Mouse (Mus musculus) thymus, postnatal 0 days (tissue): ENCODE data around the gene Ifi203. TPM values are rescaled to one million over a fixed set of nuclear protein-coding genes. Genes with fewer than 3 reads are reported as not detected.
"Not testable (repeated sequence)": the region's sequence is repeated elsewhere in the genome, so short reads cannot be mapped to it uniquely, and the experiment has no call there.

Experiments used
- DNase-seq: peaks from one replicate; pipeline ENCODE4 v3.0.0-alpha.2; 2015; ENCODE audit warnings: low spot score
- polyA plus RNA-seq: library from polyadenylated mRNA; unstranded; fragments of >200 nt; fragmentation: Nextera tagmentation; extraction: Ambion mirVana; gene quantifications from 2 replicates; pipeline ENCODE4 v1.2.1, GENCODE M21; 2015

Ifi203 gene
- 43.8 and 44.3 TPM in 2 replicates for polyA plus RNA-seq

DNA sequence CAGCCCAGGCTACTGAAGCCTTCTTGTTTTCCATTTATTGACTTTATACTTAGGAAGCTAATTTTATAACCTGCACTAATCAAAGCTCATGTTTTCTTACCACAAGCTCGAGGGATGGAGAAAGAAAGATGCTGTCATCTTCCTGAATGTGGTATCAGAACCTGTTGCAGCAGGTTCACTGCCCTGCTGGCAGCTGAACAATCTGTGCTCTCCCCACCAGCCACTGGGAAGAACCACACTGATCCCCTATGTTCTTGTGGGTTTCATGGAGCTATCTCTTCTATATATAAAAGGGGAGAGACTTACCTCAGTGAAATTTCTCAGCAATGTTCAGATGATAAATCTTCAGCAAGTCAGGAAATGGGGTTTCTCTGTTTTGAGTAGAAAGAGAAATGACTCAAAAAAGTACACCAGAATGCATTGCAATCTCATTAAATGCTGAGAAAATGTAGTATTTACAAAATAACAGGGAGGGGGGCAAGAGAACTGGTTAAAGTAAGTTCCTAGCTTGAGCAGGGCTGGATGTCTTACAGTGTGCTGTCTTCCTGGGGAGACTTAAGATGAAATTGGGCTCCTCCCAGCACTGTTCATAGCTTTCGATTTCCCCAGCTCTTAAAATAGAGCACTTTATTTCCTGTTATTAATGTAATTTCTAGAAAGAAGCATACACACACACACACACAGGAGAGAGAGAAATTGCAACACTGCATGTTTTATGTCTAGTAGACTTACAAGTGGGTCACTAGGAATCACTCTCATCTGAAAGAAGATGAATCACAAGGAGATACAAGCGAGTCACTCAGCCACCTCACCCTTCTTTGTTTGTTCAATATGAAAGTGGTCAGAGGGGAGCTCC is at the start of gene Ifi203, which contains the start of gene Mndal:
Gene Ifi203, minus strand, starts transcription at position 749 of the 856 bp plus-strand sequence.
Gene Mndal, minus strand, starts transcription at position 568 of the 856 bp plus-strand sequence.
- not testable (repeated sequence) for DNase-seq

DNA sequence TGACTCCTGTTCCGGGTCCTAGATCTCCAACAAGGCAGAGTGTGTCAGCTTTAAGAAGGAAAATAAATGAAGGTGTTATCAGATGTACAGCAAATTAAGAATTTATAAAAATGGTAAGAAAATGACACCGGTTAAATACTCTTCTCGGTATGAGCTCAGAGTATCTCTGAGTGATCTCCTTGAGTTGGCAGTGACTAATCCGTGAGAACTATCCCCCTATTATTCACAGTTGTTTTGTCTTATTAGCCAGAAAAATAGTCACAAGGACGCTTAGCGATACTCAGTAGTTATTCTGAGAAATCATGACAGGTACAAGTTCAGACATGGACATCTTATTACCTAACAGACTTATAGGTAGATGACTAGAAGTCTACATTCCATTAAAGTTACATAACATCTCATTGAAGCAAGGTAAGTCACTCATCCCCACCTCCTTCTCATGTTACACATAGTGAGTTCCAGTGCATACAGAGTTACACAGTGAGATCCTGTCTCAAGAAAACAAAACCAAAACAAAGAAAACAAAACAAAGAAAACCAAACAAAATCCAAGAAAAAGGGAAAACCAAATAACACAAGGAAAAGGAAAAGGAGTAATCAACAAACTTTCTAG is 40.3 kb upstream of the Ifi203 start, which contains the start of gene Ifi202b:
Gene Ifi202b, minus strand, starts transcription at position 51 of the 612 bp plus-strand sequence.
- DNase-seq, result not testable (repeated sequence)

DNA sequence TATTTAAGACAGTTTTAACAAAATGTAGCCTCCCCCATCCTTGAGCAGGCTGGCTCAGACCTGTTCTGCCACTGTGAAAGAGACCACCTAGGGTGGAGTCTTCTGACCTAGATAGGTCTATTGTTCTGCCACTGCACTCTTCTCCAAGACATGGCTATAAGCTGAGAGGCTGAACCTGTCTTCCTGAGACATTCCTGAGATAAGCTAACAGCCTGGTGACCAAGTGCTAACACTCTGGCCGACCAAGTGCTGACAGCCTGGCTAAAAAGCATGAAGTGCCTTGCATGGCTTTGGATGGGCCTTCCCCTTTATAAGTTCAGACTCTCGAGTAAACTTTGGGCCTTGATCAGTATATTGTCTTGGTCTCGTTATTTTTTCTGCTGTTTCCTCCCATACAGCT is 38.6 kb upstream of the Ifi203 start:
- DNase-seq, result not testable (repeated sequence)

GRCm38 (mm10) chr1:173977622-173978021 is 35.1 kb upstream of the Ifi203 start:
- DNase-seq, result no peak

- DNase-seq, result no peak
Observed at GRCm38 (mm10) chr1:173973111-173973510, 30.6 kb upstream of the Ifi203 start.

DNA sequence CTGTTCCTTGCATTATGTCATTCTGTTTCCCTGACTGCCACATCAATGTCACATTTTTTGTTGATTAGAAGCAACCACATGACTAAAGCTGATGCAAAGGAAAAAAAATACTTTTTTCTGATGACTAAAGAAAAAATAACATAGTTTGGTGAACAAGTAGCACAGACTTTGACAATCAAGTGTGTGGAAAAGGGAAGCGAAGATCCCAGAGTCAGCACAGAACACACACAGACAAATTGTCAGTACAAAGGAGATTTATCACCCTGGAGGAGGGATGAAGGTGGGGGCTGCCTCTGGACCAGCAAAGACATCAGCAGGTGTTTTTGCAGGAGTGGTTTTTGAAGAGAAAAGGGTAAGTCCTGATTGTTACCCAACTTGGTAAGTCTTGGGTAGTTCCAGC is 19.0 kb upstream of the Ifi203 start:
- not testable (repeated sequence) for DNase-seq

DNA sequence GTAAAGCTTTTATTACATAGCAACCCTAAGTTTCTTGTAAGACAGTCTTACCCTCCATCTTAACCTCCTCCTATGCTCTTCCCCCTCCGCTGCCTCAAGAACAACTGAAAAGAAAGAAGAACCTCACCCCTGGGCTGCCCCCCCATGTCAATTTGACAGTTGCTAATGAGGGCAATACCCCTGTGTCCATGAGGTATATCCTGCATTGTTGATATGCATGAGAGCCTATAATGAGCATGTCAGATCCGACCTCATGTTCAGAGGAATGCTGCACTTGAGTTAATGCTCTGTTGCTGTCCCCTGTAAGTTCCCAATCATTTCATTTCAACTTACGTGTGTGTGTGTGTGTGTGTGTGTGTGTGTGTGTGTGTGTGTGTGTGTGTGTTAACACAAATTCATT is 17.5 kb upstream of the Ifi203 start:
- DNase-seq, result not testable (repeated sequence)

DNA sequence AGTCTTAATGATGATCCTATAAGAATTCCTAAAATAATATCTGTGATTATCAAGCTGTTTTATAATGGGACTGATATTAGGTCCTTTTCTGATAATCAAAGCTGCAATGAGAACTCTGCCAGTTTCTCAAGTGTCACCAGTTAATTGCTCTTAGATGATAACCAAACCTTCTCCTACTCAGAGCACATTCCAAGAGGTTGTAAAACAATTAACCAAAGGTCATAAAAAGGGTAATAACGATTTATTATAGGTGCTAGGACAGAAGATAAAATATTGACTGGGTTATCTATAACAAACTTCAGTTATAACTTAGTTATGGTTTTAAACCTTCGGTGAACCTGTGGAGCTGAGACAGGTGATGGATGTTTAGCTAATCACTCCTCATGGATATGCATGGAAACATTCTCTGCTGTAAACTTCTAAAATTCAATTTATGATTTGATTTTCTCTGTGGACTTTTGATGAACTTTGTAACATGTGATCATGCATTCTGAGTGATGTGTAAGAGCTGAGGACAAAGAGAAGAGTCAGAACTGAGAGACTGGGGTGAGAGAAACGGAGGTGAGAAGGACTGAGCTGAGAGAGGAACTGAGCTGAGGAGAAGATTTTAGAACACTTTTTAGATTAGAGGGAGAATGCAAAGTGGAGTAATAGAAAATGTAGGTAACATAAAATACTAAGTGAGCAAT is 13.5 kb upstream of the Ifi203 start:
- DNase-seq, result not testable (repeated sequence)

DNA sequence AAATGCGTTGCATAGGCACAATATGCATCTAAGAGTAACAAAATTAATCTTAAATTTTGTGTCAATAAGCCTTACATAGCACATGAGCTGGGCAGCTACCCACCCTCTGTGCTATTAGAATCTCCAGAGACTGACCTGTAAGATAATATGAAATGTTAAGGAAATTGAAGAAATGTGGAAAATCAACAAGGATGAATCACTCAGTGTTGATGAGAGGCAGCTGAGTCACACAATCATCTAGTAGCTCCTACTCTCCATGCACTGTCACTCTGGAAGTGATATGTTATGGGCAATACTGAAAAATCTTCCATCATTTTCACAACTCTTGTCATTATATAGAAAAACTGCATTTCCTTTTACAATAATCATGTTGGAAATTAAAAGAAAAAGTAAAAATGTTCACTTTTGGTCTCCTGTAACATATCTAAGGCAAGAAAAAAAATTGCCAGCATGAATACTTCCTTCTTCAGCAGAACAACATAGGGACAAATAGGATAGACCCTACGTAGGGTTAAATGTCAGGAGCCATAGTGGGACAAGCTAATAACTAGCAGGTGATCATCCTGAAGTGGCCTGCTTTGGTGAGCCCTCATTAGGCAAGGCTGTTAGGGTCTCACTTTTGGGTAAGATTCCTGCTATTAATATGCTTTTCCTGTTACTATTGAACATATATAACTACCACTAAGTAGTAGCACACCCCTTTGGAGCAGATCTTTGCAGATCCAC is 12.8 kb upstream of the Ifi203 start:
- DNase-seq, result no peak

DNA sequence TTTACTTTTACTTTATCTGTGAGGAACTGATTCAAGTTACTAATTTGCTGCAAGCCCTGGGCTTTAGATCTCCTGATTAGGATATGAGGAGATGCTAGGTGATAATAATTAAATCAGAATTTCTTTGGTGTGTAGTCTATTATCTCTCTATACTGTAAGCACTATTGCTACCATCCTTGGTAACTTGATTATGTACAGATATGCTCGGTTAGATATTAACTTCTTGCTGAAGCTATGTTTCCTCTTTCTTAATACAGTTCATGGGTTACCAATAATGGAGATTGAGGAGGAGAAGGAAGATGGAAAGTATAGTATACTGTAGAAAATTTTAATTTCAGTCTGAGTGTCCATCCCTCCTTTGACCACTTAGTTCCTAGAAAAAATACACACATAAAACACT is 11.1 kb upstream of the Ifi203 start:
- DNase-seq, result no peak

DNA sequence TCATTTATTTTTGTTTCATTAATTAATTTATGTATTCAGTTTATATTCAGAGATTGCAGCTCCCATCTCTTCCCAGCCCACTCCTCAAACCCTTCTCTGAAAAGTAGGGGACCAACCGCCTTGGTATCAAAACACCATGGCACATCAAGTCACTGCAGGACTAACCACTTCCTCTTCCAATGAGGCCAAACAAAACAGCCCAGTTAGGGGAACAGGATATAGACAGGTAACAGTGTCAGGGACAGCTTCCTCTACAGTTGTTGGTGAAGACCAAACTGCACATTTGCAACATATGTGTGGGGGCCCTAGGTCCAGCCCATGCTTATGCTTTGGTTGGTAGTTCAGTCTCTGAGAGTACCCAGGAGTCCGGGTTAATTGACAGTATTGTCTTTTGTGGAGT is 6.6 kb upstream of the Ifi203 start:
- peak; percentile 49 for DNase-seq

DNA sequence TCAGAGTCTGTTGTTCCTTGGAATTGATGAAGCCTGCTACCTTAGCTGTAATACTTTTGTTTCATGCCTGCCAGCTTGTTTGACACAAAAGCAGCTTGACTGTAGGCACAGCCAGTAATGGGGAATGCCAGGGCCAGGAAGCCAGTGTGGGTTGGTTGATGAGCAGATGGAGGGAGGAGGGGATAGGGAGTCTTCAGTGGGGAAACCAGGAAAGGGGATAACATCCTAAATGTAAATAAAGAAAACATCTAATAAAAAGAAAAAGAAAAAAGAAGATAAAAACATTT is 251 bp upstream of the Ifi203 start:
- not testable (repeated sequence) for DNase-seq

- not testable (repeated sequence) for DNase-seq
Observed at GRCm38 (mm10) chr1:173941522-173941921, 950 bp downstream of the Ifi203 start.

DNA sequence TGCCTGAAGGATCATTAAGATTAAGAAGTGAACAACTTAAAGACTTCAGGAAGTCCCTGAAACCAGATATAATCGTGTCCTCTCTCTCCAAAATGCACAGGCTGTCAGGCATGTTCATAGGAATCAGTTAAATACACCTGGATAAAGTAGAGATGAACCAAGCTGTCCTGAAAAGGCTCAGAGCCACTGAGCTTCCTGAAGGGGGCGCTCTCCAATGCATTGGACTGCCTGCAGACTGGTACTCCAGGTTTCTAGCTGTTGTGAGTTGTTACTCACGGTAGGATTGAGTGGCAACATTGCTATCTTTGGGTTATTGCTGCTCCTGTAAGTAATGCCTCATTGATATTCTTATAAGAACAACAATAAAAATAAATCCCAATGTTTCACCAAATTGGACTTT is 23.2 kb downstream of the Ifi203 start:
- DNase-seq, result not testable (repeated sequence)

- no peak for DNase-seq
Observed at GRCm38 (mm10) chr1:173914559-173914958, 27.9 kb downstream of the Ifi203 start.

GRCm38 (mm10) chr1:173913256-173913791 is 29.1 kb downstream of the Ifi203 start:
- not testable (repeated sequence) for DNase-seq

- not testable (repeated sequence) for DNase-seq
Observed at GRCm38 (mm10) chr1:173912548-173913255, 29.8 kb downstream of the Ifi203 start, which contains the start of gene Ifi211. TSS of gene Ifi211 (minus strand) at chr1:173913046.

DNA sequence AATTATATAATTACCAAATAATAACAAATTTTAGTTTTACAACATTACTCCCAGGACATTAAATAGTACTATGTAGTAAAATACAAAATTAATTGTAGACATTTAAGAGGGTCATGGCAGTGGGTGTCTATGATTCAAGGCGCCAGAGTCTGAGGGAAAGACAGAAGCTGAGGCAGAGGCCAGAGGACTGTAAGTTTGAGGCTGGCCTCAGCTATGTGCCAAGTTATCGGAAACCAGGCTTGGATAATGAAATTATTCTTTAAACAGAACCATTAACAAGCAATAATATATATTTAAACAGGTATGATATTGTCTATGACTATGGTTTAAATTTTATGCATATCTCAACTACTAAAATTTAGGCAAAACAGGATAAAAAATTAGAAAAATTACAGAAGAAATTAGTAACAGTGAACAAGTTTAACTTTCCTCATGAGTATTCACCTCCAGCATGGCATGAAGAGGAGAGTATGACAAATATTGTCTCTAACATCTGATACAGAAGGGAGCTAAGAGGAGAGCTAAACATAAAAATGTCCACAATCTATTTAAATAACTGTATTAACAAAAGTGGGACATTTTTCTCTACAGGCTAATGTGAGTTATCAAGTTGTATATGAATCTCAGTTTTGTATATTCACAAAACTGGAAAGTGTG is 30.5 kb downstream of the Ifi203 start:
- no peak for DNase-seq

GRCm38 (mm10) chr1:173908390-173908789 is 34.1 kb downstream of the Ifi203 start:
- DNase-seq, result not testable (repeated sequence)

DNA sequence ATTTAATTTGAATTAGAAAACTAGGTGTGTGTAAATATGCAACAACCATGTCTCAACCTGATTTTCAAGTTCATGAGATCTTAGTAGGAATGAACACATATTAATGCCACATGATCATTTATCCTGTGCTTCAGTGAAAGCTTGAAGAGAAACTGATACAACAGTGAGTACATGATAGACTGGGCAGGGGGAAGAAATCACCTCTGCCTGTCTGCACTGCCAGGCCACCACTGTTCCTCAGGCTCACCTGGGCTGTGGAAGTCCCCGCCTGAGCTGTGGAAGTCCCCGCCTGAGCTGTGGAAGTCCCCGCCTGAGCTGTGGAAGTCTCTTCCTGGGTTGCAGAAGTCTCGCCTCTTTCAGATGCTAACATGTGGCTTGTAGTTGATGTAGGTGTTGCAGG is 36.6 kb downstream of the Ifi203 start:
- not testable (repeated sequence) for DNase-seq
